Mouse (Mus musculus) ES-E14 (cell line): ENCODE results near the gene Gast.

ENCODE experiments used
- CHD2 ChIP-seq: IDR thresholded peaks from 2 replicates; pipeline ENCODE4 v1.6.1; 2014; ENCODE audit warnings: mild to moderate bottlenecking, low read depth, low read length, inconsistent platforms
- HCFC1 ChIP-seq: IDR thresholded peaks from 2 replicates; pipeline ENCODE4 v1.6.1; 2012; ENCODE audit warnings: low read length, inconsistent platforms, borderline replicate concordance; ENCODE audit not compliant: insufficient read depth
- ZC3H11A ChIP-seq: IDR thresholded peaks from 2 replicates; pipeline ENCODE4 v1.6.1; 2012; ENCODE audit warnings: low read depth, mild to moderate bottlenecking, inconsistent platforms, low read length, borderline replicate concordance
- ZNF384 ChIP-seq: IDR thresholded peaks from 2 replicates; pipeline ENCODE4 v1.6.1; 2012; ENCODE audit warnings: low read depth, low read length, inconsistent platforms

DNA sequence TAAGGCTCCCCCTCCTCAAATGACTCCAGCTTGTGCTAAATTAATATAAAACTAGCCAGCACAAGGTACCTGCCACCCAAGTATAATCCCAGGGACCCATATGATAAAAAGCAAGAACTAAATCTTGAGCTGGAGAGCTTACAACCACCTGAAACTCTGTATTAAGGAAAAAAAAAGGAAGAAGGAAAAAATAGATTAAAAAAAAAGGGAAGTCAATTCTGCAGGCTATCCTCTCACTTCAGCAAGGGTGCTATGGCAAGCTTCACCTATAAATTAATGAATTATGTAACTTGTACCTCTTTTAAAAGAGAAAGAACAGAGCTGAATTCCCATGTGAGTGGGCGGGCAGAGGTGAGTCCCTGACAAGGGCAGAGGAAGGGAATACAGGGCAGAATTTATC lies 22.6 kb upstream of the Gast start:
- TF ChIP-seq HCFC1 = no peak
- TF ChIP-seq ZC3H11A = no peak
- no peak for TF ChIP-seq CHD2
- no peak for TF ChIP-seq ZNF384
